Mouse (Mus musculus): ENCODE measurements around the gene Abca12.
A peak's percentile ranks its signal among the peaks of the same experiment; 100 is the strongest.

The Abca12 gene

DNA sequence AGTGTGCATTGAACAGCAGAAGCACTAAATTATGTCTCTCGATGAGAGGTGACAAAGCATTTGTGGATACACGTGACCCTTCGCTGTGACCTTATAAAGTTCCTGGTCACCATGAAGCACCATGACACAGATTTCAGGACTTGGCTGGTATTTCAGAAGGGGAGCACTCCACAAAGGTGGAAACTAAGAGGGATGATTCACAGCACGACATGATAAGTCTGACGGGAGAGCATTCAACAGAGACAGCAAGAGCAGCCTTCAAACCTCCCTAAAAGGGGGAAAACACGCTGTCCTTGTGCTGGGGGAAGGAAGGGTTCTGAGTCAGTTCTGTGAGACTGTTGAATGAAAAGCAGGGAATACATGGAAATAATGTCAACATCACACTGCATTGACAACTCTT lies 218.5 kb downstream of the Abca12 start:
- DNase-seq (ENCODE audit: inconsistent age in 2 of 2, low spot score in 1 of 2), result peak in 1 of 2 experiments; percentile 81

DNA sequence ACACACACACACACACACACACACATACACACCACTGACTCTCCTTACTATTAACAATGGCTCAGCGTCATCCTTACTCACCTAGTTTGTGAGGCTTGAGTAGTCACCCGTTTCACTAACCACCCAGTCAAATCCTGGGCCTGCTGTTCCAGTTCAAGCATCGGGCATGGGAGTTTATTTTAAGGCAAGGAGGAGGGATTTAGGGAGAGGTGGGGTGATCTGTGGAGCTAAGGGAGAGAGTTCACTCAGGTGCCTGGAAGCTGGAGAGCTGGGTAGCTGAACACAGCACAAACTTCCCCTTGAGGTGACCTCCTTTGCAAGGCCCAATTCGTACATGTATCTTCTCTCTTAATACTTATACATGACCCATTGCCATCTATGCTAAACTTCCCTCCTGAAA lies 219.4 kb downstream of the Abca12 start:
- no peak for DNase-seq (ENCODE audit: inconsistent age in 2 of 2, low spot score in 1 of 2)

GRCm38 (mm10) chr1:71193931-71194330 lies 220.8 kb downstream of the Abca12 start:
- DNase-seq (ENCODE audit: inconsistent age in 2 of 2, low spot score in 1 of 2), result no peak

All from adrenal gland, adult (tissue).